Mouse (Mus musculus) lung, postnatal 0 days (tissue): Measurements from ENCODE around the gene Gm20388.

Experiments
- CTCF ChIP-seq: IDR thresholded peaks from 2 replicates; pipeline ENCODE4 v1.5.1; 2016; ENCODE audit warnings: antibody characterized with exemption, mild to moderate bottlenecking
- EP300 ChIP-seq: IDR thresholded peaks from 2 replicates; pipeline ENCODE4 v1.6.1; 2016; ENCODE audit warnings: antibody characterized with exemption, mild to moderate bottlenecking, control low read depth

DNA sequence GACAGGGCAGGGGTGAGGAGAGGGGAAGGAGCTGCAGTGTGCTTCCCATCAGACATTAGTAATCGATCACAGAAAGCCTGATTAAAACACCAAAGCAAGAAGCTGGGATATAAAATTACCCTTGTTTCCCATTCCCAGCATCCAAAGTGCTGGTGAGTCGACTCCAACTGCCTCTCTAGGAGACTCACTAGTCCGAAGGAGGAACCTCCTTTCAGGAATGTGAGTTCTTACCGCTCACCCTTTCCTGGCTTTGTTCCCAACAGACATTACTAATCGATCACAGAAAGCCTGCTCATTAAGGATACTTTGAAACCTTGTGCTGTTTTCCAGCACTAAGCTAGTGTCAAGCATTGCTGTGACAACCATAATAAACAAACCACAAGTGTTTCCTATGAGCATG is 1526.0 kb downstream of the Gm20388 start:
- TF ChIP-seq CTCF (no peak), EP300 (no peak)
